Mouse (Mus musculus) heart, embryonic 10.5 days (tissue): Measurements from ENCODE around the gene Eid3. TPM values are rescaled to one million over a fixed set of nuclear protein-coding genes. Genes with fewer than 3 reads are reported as not detected.
A peak's percentile ranks its signal among the peaks of the same experiment; 100 is the strongest.

ENCODE experiments used
- DNase-seq: peaks from one replicate; pipeline ENCODE4 v3.0.0-alpha.2; 2017; ENCODE audit warnings: low spot score
- H3K27ac ChIP-seq: fragments of 300-500 bp; sonication (generic); 2 replicates; pipeline ENCODE4 v1.5.1; 2016; ENCODE audit warnings: mild to moderate bottlenecking
- H3K27me3 ChIP-seq: fragments of 300-500 bp; sonication (generic); 2 replicates; pipeline ENCODE4 v1.6.1; 2016; ENCODE audit warnings: mild to moderate bottlenecking; ENCODE audit not compliant: poor library complexity, insufficient read depth, severe bottlenecking
- H3K36me3 ChIP-seq: fragments of 300-500 bp; sonication (generic); 2 replicates; pipeline ENCODE4 v1.6.1; 2016; ENCODE audit warnings: mild to moderate bottlenecking, moderate library complexity
- H3K4me1 ChIP-seq: fragments of 300-500 bp; sonication (generic); 2 replicates; pipeline ENCODE4 v1.6.1; 2016; ENCODE audit warnings: mild to moderate bottlenecking
- H3K4me3 ChIP-seq: fragments of 300-500 bp; sonication (generic); 2 replicates; pipeline ENCODE4 v1.5.1; 2016; ENCODE audit warnings: mild to moderate bottlenecking, moderate library complexity
- H3K9me3 ChIP-seq: fragments of 300-500 bp; sonication (generic); 2 replicates; pipeline ENCODE4 v1.6.1; 2016; ENCODE audit warnings: mild to moderate bottlenecking, moderate library complexity
- WGBS: fragments of 180-500 bp; shearing (Covaris S2); methylation state at CpG from one replicate; pipeline ENCODE4 v1.1.7; 2016; 5-methylcytosine and 5-hydroxymethylcytosine counted together
- polyA plus RNA-seq: library from polyadenylated mRNA; unstranded; fragments of >200 nt; fragmentation: Nextera tagmentation; extraction: Ambion mirVana; gene quantifications from 2 replicates; pipeline ENCODE4 v1.2.1, GENCODE M21; 2016

The Eid3 gene
- polyA plus RNA-seq, 1 experiment from 2014 or later, result 0.55 TPM

DNA sequence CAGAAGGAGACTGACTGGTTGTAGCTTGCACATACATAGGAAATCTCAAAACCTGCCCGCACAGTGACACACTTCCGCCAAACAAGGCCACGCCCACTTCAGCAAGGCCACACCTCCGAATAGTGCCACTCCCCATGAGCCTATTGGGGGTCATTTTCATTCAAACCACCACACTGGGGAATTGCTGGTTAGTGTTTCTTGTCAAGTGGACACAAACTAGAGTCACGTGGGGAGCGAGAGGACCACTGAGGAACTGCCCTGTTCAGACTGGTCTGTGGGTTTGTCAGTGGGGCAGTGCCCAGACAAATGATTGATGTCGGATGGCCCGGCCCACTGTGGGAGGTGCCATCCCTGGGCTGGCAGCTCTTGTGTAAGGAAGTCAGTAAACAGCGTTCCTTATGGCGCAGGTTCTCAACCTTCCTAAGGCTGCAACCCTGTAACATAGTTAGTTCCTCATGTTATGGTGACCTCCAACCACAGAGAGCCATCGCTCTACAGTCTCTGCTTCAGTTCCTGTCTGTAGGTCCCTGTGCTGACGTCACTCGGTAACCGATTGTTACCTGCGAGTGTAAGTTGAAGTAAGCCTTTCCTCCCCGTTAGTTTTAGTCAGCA lies 33.5 kb downstream of the Eid3 start:
- Histone ChIP-seq H3K36me3 (peaks cover 31% of the 10 kb centered on the region), H3K4me1 (peaks cover 40% of the 10 kb centered on the region), H3K9me3 (no peaks in the 10 kb centered on the region), H3K27ac (no peak overlapping the region), H3K4me3 (peak overlapping the region; percentile 20), H3K27me3 (peaks cover under 1% of the 10 kb centered on the region; the same call in 1 of the 2 replicates)
- 39% methylated on average over 16 of the region's 16 CpGs for WGBS
- no peak for DNase-seq

DNA sequence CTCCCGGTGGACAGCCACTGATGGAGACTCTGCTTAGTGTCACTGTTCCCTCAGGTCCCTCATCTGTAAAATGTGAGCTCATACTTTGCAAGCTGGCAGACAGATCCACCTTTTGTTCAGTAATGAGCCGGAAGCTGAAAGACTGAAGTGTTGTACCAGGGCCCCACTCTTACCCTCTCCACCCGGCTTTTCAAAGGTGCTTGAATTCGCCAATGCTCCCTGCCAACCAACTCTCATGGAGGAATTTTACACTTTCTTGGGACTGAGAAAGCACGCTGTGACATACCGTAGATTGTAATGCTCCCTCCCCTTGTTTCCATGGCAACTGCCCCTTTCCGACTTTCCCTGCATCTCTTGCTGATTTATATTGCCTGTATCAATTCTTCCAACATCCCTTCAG lies 34.1 kb downstream of the Eid3 start:
- peaks cover 5% of the 10 kb centered on the region; the same call in 1 of the 2 replicates for H3K27me3 ChIP-seq
- DNase-seq, result no peak
- peaks cover 34% of the 10 kb centered on the region for H3K4me1 ChIP-seq
- H3K27ac ChIP-seq, result no peak overlapping the region; the same call in 1 of the 2 replicates
- no peaks in the 10 kb centered on the region for H3K9me3 ChIP-seq
- H3K4me3 ChIP-seq, result peak overlapping the region; percentile 20; the same call in 1 of the 2 replicates
- peaks cover 26% of the 10 kb centered on the region for H3K36me3 ChIP-seq
- 33% methylated on average over 7 of the region's 7 CpGs for WGBS

DNA sequence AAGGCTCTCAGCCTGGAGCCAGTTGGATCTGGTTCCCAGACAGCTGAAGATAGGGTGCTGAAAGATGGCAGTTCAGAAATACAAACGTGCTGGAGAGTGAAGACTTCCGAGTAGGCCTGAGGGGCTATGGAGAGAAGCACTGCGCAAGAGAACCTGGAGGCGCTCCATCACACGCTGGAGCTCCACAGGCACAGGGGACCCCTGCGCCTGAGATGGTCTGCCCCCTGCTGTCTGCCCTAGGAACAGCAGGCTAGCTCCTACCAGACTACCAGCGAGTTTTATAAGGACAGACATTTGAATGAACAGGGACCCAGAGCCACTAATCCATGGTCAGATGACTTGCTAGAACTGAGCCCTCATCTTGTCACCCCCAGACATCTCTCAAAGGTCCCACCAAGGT lies 35.0 kb downstream of the Eid3 start:
- Histone ChIP-seq H3K4me3 (no peak overlapping the region), H3K27me3 (peaks cover 5% of the 10 kb centered on the region; the same call in 1 of the 2 replicates), H3K4me1 (peaks cover 33% of the 10 kb centered on the region), H3K36me3 (peaks cover 17% of the 10 kb centered on the region), H3K9me3 (no peaks in the 10 kb centered on the region), H3K27ac (no peak overlapping the region)
- 3% methylated on average over 7 of the region's 7 CpGs for WGBS
- DNase-seq, result peak; percentile 88

DNA sequence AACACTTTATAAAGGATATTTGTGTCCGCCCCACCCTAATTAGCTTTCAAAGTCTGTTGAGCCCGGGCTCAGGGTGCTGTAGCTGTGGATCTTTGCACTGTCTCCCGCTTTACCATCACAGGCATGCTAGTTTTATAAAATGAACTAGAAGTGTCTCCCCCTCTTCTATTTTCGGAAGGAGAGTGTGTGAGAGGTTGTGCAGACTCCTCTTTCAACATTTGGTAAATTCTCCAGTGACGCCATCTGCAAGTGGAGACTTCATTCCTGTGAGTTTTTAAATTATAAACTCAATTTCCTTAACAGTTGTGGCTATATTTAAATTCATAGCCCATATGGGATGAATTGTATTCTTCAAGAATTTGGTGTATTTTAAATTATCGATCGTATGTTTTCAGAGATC lies 42.1 kb downstream of the Eid3 start:
- DNase-seq, result no peak
- Histone ChIP-seq H3K4me1 (peaks cover 11% of the 10 kb centered on the region), H3K4me3 (no peak overlapping the region), H3K27ac (no peak overlapping the region), H3K36me3 (no peaks in the 10 kb centered on the region), H3K27me3 (peaks cover 22% of the 10 kb centered on the region), H3K9me3 (no peaks in the 10 kb centered on the region)
- WGBS, result 76% methylated on average over 7 of the region's 7 CpGs

DNA sequence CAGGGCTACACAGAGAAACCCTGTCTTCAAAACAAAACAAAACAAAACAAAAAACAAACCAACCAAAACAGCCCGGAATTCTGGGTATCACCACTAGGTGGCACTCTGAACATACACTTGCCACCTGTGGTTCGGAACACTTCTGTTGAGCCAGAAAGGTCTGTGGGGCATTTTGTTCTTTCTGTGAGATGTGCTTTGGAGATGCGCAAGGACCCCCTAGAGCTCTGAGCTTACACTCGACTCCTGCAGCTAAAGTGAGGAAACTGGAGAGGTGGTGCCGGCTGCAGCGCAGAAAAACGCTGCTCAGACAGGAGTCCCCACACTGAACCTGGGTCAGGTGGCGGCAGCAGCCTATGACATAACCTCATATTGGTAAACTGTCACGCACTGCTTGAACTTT lies 43.0 kb downstream of the Eid3 start:
- Histone ChIP-seq H3K4me1 (peaks cover 8% of the 10 kb centered on the region), H3K27me3 (peaks cover 22% of the 10 kb centered on the region), H3K36me3 (no peaks in the 10 kb centered on the region), H3K4me3 (no peak overlapping the region), H3K27ac (no peak overlapping the region), H3K9me3 (no peaks in the 10 kb centered on the region)
- DNase-seq, result no peak
- 16% methylated on average over 9 of the region's 9 CpGs for WGBS

DNA sequence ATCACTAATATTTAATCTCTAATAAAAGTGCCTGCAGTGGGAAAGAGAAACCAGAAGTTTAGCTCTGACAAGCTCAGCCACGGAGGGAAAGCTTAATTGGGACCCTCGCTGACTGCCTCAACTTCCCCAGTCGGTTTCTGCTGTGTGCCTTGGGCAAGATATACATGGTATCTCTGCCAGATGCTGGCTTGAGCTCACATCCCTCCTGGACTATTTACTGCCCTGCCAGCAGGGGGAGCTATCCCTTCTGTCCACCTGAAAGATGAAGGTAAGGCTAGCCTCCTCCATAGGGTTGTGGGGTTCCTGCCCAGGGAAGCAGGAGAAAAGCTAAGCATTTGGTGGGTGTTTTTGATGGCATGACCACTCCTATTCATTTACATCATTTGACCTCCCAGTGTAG lies 43.8 kb downstream of the Eid3 start:
- Histone ChIP-seq H3K4me3 (no peak overlapping the region), H3K9me3 (no peaks in the 10 kb centered on the region), H3K27ac (no peak overlapping the region), H3K36me3 (no peaks in the 10 kb centered on the region), H3K27me3 (peaks cover 18% of the 10 kb centered on the region), H3K4me1 (peaks cover 8% of the 10 kb centered on the region)
- DNase-seq, result no peak
- 71% methylated on average over 3 of the region's 3 CpGs for WGBS

DNA sequence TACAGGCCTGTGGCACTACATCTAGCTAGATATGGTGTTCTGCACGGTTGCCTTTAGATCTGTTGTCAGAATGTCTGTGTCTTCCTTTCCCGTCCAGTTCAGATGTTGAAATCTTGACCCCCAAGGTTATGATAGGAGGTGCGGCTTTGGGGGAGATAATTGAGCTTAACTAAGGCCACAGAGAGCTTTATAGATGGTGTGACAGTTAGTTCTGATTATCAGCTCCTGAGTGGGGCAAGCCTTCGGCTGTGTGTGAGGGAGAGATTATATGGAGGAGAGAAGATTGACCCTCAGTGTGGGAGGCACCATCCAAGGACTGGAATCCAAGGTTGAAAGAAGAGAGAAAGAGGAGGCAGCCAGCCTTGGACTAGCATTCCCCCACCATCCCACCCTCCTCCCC lies 46.8 kb downstream of the Eid3 start:
- no peaks in the 10 kb centered on the region for H3K36me3 ChIP-seq
- no peaks in the 10 kb centered on the region for H3K9me3 ChIP-seq
- no peak overlapping the region for H3K27ac ChIP-seq
- no peak overlapping the region for H3K4me3 ChIP-seq
- peaks cover 8% of the 10 kb centered on the region for H3K4me1 ChIP-seq
- H3K27me3 ChIP-seq, result peaks cover 13% of the 10 kb centered on the region
- WGBS, result 70% methylated on average over 4 of the region's 4 CpGs
- no peak for DNase-seq

DNA sequence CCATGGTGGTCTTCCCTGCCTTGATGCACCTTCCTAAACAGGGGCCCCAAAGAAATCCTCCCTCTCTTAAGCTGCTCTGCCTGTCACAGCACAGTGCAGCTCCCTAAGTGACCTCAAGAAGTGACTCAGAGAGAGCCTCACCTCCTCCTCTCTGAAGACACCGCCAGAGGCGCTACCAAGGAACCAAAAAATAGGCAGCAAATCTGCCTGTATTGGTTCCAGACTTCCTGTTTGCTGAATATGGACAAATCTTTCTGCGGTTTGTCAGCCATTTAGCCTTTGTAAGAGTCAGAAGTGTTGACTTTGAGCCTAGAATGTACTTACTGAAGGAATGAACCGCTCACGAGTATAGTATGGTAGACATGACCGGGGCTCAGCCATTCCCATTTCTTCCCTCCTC lies 47.3 kb downstream of the Eid3 start:
- Histone ChIP-seq H3K36me3 (no peaks in the 10 kb centered on the region), H3K4me3 (no peak overlapping the region), H3K9me3 (no peaks in the 10 kb centered on the region), H3K4me1 (peaks cover 8% of the 10 kb centered on the region), H3K27ac (no peak overlapping the region), H3K27me3 (peaks cover 13% of the 10 kb centered on the region)
- 86% methylated on average over 6 of the region's 6 CpGs for WGBS
- DNase-seq, result no peak

Other genes with a start within 250 kb of the Eid3 start
- gene 1190007I07Rik, start 243.4 kb upstream of the Eid3 start, polyA plus RNA-seq, result 37.5 and 41.8 TPM in 2 replicates
- 151 and 163 TPM in 2 replicates for gene Tdg, start 236.8 kb upstream of the Eid3 start, polyA plus RNA-seq
- gene Glt8d2, start 176.0 kb upstream of the Eid3 start, polyA plus RNA-seq, result 1.2 and 1.3 TPM in 2 replicates
- gene Hcfc2, start 170.5 kb upstream of the Eid3 start, polyA plus RNA-seq, result 37.7 and 44.3 TPM in 2 replicates
- 26.8 and 37.2 TPM in 2 replicates for gene Nfyb, start 102.5 kb upstream of the Eid3 start, polyA plus RNA-seq
- 102 and 120 TPM in 2 replicates for gene Txnrd1, start 32.7 kb upstream of the Eid3 start, polyA plus RNA-seq
- gene Chst11, start 118.9 kb downstream of the Eid3 start, polyA plus RNA-seq, result 1.2 and 1.5 TPM in 2 replicates